Mouse (Mus musculus): ENCODE data around the gene Cgn. TPM values are rescaled to one million over a fixed set of nuclear protein-coding genes. Genes with fewer than 3 reads are reported as not detected.

Gene Cgn
- total and polyA plus RNA-seq, 3 experiments = 0.04 to 1.1 (median 0.17) TPM

DNA sequence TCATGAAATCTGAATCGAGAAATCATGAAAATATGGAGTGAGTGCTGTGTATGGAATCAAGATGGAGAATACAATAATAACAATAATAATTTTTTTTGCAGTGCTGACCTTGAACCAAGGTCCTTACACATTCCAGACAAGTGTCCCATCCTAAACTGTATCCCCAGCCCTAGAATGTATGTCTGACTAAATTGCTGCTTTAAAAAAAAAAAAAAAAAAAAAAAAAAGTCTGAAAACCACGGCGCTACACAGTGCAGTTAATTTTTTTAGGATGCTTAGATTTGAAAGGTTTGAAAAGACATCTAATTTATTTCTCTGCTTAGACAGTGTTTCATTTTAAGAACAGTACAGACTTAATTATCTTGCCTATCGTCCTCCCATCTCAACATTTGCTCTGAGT lies 35.8 kb upstream of the Cgn start:
- no peak overlapping the region for H3K4me3 ChIP-seq (replicated peaks in 1 of 3; ENCODE audit: low read depth in 2 of 3, low read length in 2 of 3, poor library complexity in 1 of 3)
- dilution Hi-C loops (cut with MboI; ENCODE audit: extremely low pct_ligation_motif_present, extremely low pct_unique_long_range_greater_than_20kb, low sequenced_read_pairs) = no loop called here
- H3K36me3 ChIP-seq (replicated peaks in 1 of 2; ENCODE audit: control insufficient read depth in 1 of 2, insufficient read depth in 1 of 2, low read length in 1 of 2) = no peaks in the 10 kb centered on the region
- H3K9me3 ChIP-seq (replicated peaks; ENCODE audit: low read length) = peaks cover 2% of the 10 kb centered on the region
- no peak overlapping the region for H3K4me2 ChIP-seq (ENCODE audit: insufficient read depth, low read depth, poor library complexity, severe bottlenecking)
- H3K4me1 ChIP-seq (ENCODE audit: control insufficient read depth in 1 of 2, insufficient read depth in 2 of 2) = no peaks in the 10 kb centered on the region
- H3K79me2 ChIP-seq (replicated peaks; ENCODE audit: control insufficient read depth, extremely low read depth, insufficient read depth, poor library complexity, severe bottlenecking) = no peaks in the 10 kb centered on the region
- no peak for DNase-seq (ENCODE audit: extremely low read depth)
- in situ Hi-C loops (cut with MboI; ENCODE audit: low pct_ligation_motif_present, low pct_unique_long_range_greater_than_20kb, low sequenced_read_pairs) = no loop called here
- H3K27me3 ChIP-seq (replicated peaks) = no peaks in the 10 kb centered on the region
- no peak overlapping the region for H3K9ac ChIP-seq (ENCODE audit: insufficient read depth, low read depth)
- no peak for TF ChIP-seq CHD2 (IDR thresholded peaks at IDR 0.05; ENCODE audit: low read length)
- TF ChIP-seq ZNF384 (IDR thresholded peaks at IDR 0.05; ENCODE audit: low read depth, low read length) = peak; percentile 17; the same call in 1 of the 2 replicates
- H3K27ac ChIP-seq (ENCODE audit: insufficient read depth, low read depth) = no peak overlapping the region

DNA sequence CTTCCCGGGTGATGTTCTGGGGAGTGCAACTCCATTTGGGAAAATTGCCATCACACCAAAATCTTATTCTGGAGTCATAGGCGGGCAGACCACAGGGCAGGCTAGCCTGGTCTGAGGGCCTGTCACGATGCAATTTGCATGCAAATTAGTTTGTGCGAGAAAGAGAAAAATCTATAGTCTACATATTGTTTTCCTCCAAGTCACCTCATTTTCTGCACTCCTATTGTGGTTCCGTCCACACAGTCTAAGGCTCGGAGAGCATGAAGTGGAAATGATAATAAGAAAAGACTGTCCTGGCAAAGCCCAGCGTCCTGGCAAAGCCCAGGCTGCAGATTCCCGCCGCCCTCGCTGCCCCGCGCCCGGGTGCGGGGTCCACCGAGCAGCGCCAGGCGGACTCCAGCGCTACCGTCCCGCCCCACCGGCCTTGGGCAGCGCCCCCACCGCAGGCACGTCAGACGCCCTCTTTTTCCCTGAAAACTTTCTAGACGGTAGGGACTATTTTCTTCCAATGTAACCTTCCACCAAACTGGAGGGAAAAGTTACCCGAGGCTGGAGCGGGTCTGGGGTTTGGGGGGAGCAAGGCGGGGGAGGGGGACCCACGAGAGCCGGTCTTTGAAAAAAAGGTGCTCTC lies 34.8 kb upstream of the Cgn start:
- no peak overlapping the region for H3K4me3 ChIP-seq (replicated peaks in 1 of 3; ENCODE audit: low read depth in 2 of 3, low read length in 2 of 3, poor library complexity in 1 of 3)
- in situ Hi-C loops (cut with MboI; ENCODE audit: low pct_ligation_motif_present, low pct_unique_long_range_greater_than_20kb, low sequenced_read_pairs) = no loop called here
- TF ChIP-seq MAX (IDR thresholded peaks at IDR 0.05; ENCODE audit: low read length) = no peak
- TF ChIP-seq GABPA (IDR thresholded peaks at IDR 0.05; ENCODE audit: insufficient replicate concordance, low read depth, low read length) = no peak
- TF ChIP-seq CHD1 (IDR thresholded peaks at IDR 0.05; ENCODE audit: low read depth, low read length) = no peak
- TF ChIP-seq USF1 (IDR thresholded peaks at IDR 0.05; ENCODE audit: low read depth, low read length) = no peak
- no peak for TF ChIP-seq POLR2AphosphoS2 (IDR thresholded peaks at IDR 0.05; ENCODE audit: low read depth, low read length)
- no peak for TF ChIP-seq MAZ (IDR thresholded peaks at IDR 0.05; ENCODE audit: low read depth, low read length)
- no peak for TF ChIP-seq SIN3A (IDR thresholded peaks at IDR 0.05; ENCODE audit: low read length)
- TF ChIP-seq UBTF (IDR thresholded peaks at IDR 0.05; ENCODE audit: low read depth, low read length) = no peak
- H3K79me2 ChIP-seq (replicated peaks; ENCODE audit: control insufficient read depth, extremely low read depth, insufficient read depth, poor library complexity, severe bottlenecking) = no peaks in the 10 kb centered on the region
- H3K27ac ChIP-seq (ENCODE audit: insufficient read depth, low read depth) = no peak overlapping the region
- dilution Hi-C loops (cut with MboI; ENCODE audit: extremely low pct_ligation_motif_present, extremely low pct_unique_long_range_greater_than_20kb, low sequenced_read_pairs) = no loop called here
- no peaks in the 10 kb centered on the region for H3K4me1 ChIP-seq (ENCODE audit: control insufficient read depth in 1 of 2, insufficient read depth in 2 of 2)
- H3K4me2 ChIP-seq (ENCODE audit: insufficient read depth, low read depth, poor library complexity, severe bottlenecking) = no peak overlapping the region
- DNase-seq (ENCODE audit: extremely low read depth) = no peak
- peaks cover 2% of the 10 kb centered on the region for H3K9me3 ChIP-seq (replicated peaks; ENCODE audit: low read length)
- no peaks in the 10 kb centered on the region for H3K27me3 ChIP-seq (replicated peaks)
- no peak overlapping the region for H3K9ac ChIP-seq (ENCODE audit: insufficient read depth, low read depth)
- H3K36me3 ChIP-seq (replicated peaks in 1 of 2; ENCODE audit: control insufficient read depth in 1 of 2, insufficient read depth in 1 of 2, low read length in 1 of 2) = no peaks in the 10 kb centered on the region

DNA sequence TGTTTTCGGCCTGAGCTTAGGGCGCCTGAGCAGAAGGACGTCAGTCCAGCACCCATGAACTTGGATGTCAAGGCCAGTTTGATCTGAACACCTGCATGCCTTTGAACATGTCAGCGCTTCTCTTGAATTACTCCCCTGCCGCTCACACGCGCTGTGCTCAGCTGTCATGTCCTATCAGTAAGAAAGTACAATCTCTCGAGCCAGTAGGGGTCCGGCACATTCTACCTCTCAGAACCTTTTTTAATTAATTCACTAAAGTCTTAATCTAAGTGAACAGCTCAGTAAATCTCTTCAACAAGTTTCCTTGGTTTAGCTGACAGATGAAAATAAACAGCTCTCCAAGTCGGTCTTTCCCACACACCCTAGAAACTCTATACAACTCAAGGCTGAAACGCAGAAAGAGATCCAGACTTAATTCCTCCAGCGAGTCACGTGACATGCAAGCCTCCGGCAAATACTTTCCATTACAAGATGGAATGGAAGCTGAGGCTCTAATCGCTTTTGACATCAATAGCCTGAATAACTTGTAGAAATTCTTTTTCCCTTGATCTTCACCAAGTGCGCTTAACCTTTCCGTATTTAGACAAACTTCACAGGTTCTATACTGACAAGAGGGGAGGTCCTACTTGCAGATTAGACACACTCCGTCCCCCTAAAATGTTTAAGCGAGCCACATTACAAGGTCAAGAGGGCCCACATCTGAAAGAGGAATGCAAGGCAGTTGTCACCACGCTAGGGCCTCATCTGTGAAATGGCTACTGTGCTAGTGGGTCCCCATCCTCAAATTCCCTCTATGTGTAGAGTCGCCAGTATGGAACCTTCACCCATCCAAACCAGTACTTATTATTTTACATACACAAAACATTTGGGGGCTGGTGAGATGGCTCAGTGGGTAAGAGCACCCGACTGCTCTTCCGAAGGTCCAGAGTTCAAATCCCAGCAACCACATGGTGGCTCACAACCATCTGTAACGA lies 33.4 kb upstream of the Cgn start:
- TF ChIP-seq CTCF (conservative IDR thresholded peaks at IDR 0.05 in 1 of 2, IDR thresholded peaks at IDR 0.05 in 1 of 2; ENCODE audit: low read depth in 2 of 2, low read length in 2 of 2) (no peak), USF2 (conservative IDR thresholded peaks at IDR 0.05; ENCODE audit: low read depth, low read length) (0 out of 2 replicates have a peak, but pooled peaks have one; percentile 6)
- dilution Hi-C loops (cut with MboI; ENCODE audit: extremely low pct_ligation_motif_present, extremely low pct_unique_long_range_greater_than_20kb, low sequenced_read_pairs) = no loop called here
- H3K4me2 ChIP-seq (ENCODE audit: insufficient read depth, low read depth, poor library complexity, severe bottlenecking) = no peak overlapping the region
- in situ Hi-C loops (cut with MboI; ENCODE audit: low pct_ligation_motif_present, low pct_unique_long_range_greater_than_20kb, low sequenced_read_pairs) = no loop called here
- H3K27ac ChIP-seq (ENCODE audit: insufficient read depth, low read depth) = no peak overlapping the region
- H3K4me3 ChIP-seq (replicated peaks in 1 of 3; ENCODE audit: low read depth in 2 of 3, low read length in 2 of 3, poor library complexity in 1 of 3) = no peak overlapping the region
- H3K79me2 ChIP-seq (replicated peaks; ENCODE audit: control insufficient read depth, extremely low read depth, insufficient read depth, poor library complexity, severe bottlenecking) = no peaks in the 10 kb centered on the region
- H3K4me1 ChIP-seq (ENCODE audit: control insufficient read depth in 1 of 2, insufficient read depth in 2 of 2) = no peaks in the 10 kb centered on the region
- peaks cover 2% of the 10 kb centered on the region for H3K9me3 ChIP-seq (replicated peaks; ENCODE audit: low read length)
- DNase-seq (ENCODE audit: extremely low read depth) = no peak
- H3K27me3 ChIP-seq (replicated peaks) = no peaks in the 10 kb centered on the region
- H3K9ac ChIP-seq (ENCODE audit: insufficient read depth, low read depth) = no peak overlapping the region
- no peaks in the 10 kb centered on the region for H3K36me3 ChIP-seq (replicated peaks in 1 of 2; ENCODE audit: control insufficient read depth in 1 of 2, insufficient read depth in 1 of 2, low read length in 1 of 2)

Data from CH12.LX (cell line).